Mouse (Mus musculus) ES-Bruce4 (cell line): ENCODE results near the gene Ndufaf4.
"Not testable (repeated sequence)": the region's sequence is repeated elsewhere in the genome, so short reads cannot be mapped to it uniquely, and the experiment has no call there.

Experiments used
- CTCF ChIP-seq: IDR thresholded peaks from one replicate; pipeline ENCODE4 v1.8.1; 2011; ENCODE audit warnings: low read depth, low read length
- EP300 ChIP-seq: IDR thresholded peaks from 2 replicates; pipeline ENCODE4 v1.6.1; 2011; ENCODE audit warnings: low read depth, low read length; ENCODE audit not compliant: insufficient read depth

GRCm38 (mm10) chr4:24889386-24889785 is 8.5 kb upstream of the Ndufaf4 start:
- not testable (repeated sequence) for TF ChIP-seq CTCF, EP300
